Mouse (Mus musculus) CH12.LX (cell line): ENCODE measurements around the gene 1700010B08Rik. TPM values are rescaled to one million over a fixed set of nuclear protein-coding genes. Genes with fewer than 3 reads are reported as not detected.

Source experiments
- DNase-seq: peaks from one replicate; pipeline ENCODE4 v3.0.0-alpha.2; 2013; ENCODE audit errors: extremely low read depth
- H3K27ac ChIP-seq: 2 replicates; pipeline ENCODE4 v1.5.1; 2012; ENCODE audit warnings: low read depth, mild to moderate bottlenecking, control low read depth, moderate library complexity; ENCODE audit not compliant: insufficient read depth
- H3K27me3 ChIP-seq: replicated peaks from 2 replicates; pipeline ENCODE3; 2012; ENCODE audit warnings: inconsistent platforms
- H3K36me3 ChIP-seq, 2 experiments: replicated peaks in 1 of 2; 2 replicates each; pipeline versions ENCODE3 to v1.6.1; 2012; ENCODE audit warnings: inconsistent platforms in 1 of 2, low read length in 1 of 2, mild to moderate bottlenecking in 1 of 2, mixed read lengths in 1 of 2, moderate library complexity in 1 of 2; ENCODE audit not compliant: control insufficient read depth in 1 of 2, insufficient read depth in 1 of 2
- H3K4me1 ChIP-seq, 2 experiments: 2 replicates each; pipeline ENCODE4 v1.6.1; 2012; ENCODE audit warnings: inconsistent platforms in 1 of 2, moderate library complexity in 1 of 2; ENCODE audit not compliant: insufficient read depth in 2 of 2, control insufficient read depth in 1 of 2
- H3K4me2 ChIP-seq: 2 replicates; pipeline ENCODE4 v1.6.1; 2012; ENCODE audit warnings: low read depth, mild to moderate bottlenecking, control low read depth; ENCODE audit not compliant: poor library complexity, insufficient read depth, severe bottlenecking
- H3K4me3 ChIP-seq, 3 experiments: fragments of 150-350 bp in 1 of 3; sonication (generic) in 1 of 3; replicated peaks in 1 of 3; 2 replicates each; pipeline versions ENCODE3 to v1.5.1; 2011 to 2012; ENCODE audit warnings: low read depth in 2 of 3, low read length in 2 of 3, mild to moderate bottlenecking in 2 of 3, moderate library complexity in 2 of 3, control low read depth in 1 of 3, improper control_type of control experiment in 1 of 3, inconsistent platforms in 1 of 3, mixed read lengths in 1 of 3; ENCODE audit not compliant: poor library complexity in 1 of 3
- H3K79me2 ChIP-seq: replicated peaks from 2 replicates; pipeline ENCODE4 v1.6.1; 2012; ENCODE audit warnings: mild to moderate bottlenecking, moderate library complexity; ENCODE audit not compliant: control insufficient read depth, poor library complexity, insufficient read depth, severe bottlenecking; ENCODE audit errors: extremely low read depth
- H3K9ac ChIP-seq: 2 replicates; pipeline ENCODE4 v1.6.1; 2012; ENCODE audit warnings: low read depth, mild to moderate bottlenecking, control low read depth, moderate library complexity; ENCODE audit not compliant: insufficient read depth
- H3K9me3 ChIP-seq: replicated peaks from 2 replicates; pipeline ENCODE3; 2012; ENCODE audit warnings: low read length, inconsistent platforms, mixed read lengths
- CHD1 ChIP-seq: IDR thresholded peaks from 2 replicates; pipeline ENCODE4 v1.6.1; 2012; ENCODE audit warnings: low read depth, low read length, improper control_type of control experiment, inconsistent platforms
- CHD2 ChIP-seq: IDR thresholded peaks from 2 replicates; pipeline ENCODE4 v1.6.1; 2011; ENCODE audit warnings: low read length, improper control_type of control experiment
- ELF1 ChIP-seq: IDR thresholded peaks from 2 replicates; pipeline ENCODE4 v1.6.1; 2014; ENCODE audit warnings: low read depth, mild to moderate bottlenecking, inconsistent platforms, low read length, improper control_type of control experiment
- HCFC1 ChIP-seq: IDR thresholded peaks from 2 replicates; pipeline ENCODE4 v1.6.1; 2012; ENCODE audit warnings: low read depth, mild to moderate bottlenecking, inconsistent platforms, low read length, improper control_type of control experiment
- JUN ChIP-seq: IDR thresholded peaks from 2 replicates; pipeline ENCODE4 v1.6.1; 2011; ENCODE audit warnings: low read depth, mild to moderate bottlenecking, low read length, improper control_type of control experiment, moderate library complexity; ENCODE audit not compliant: insufficient read depth
- JUND ChIP-seq: conservative IDR thresholded peaks from 2 replicates; pipeline ENCODE4 v1.6.1; 2011; ENCODE audit warnings: low read depth, low read length, improper control_type of control experiment
- KAT2A ChIP-seq: IDR thresholded peaks from 2 replicates; pipeline ENCODE4 v1.6.1; 2012; ENCODE audit warnings: low read length, improper control_type of control experiment, inconsistent platforms; ENCODE audit not compliant: insufficient replicate concordance
- MEF2A ChIP-seq: IDR thresholded peaks from 2 replicates; pipeline ENCODE4 v1.6.1; 2014; ENCODE audit warnings: low read depth, mild to moderate bottlenecking, inconsistent platforms, low read length, improper control_type of control experiment, borderline replicate concordance
- MXI1 ChIP-seq: IDR thresholded peaks from 2 replicates; pipeline ENCODE4 v1.6.1; 2011; ENCODE audit warnings: mild to moderate bottlenecking, low read depth, low read length, improper control_type of control experiment
- MYC ChIP-seq: IDR thresholded peaks from 2 replicates; pipeline ENCODE4 v1.6.1; 2011; ENCODE audit warnings: low read depth, mild to moderate bottlenecking, improper control_type of control experiment, low read length
- NELFE ChIP-seq: IDR thresholded peaks from 2 replicates; pipeline ENCODE4 v1.6.1; 2011; ENCODE audit warnings: low read depth, low read length, improper control_type of control experiment
- NRF1 ChIP-seq: IDR thresholded peaks from 2 replicates; pipeline ENCODE4 v1.6.1; 2014; ENCODE audit warnings: low read depth, mild to moderate bottlenecking, inconsistent platforms, low read length, improper control_type of control experiment, moderate library complexity
- PAX5 ChIP-seq: IDR thresholded peaks from 2 replicates; pipeline ENCODE4 v1.6.1; 2012; ENCODE audit warnings: low read length, inconsistent platforms, mixed read lengths
- POLR2A ChIP-seq: IDR thresholded peaks from 2 replicates; pipeline ENCODE4 v1.6.1; 2011; ENCODE audit warnings: low read depth, mild to moderate bottlenecking, improper control_type of control experiment, low read length
- RAD21 ChIP-seq: IDR thresholded peaks from 2 replicates; pipeline ENCODE4 v1.6.1; 2011; ENCODE audit warnings: low read depth, mild to moderate bottlenecking, low read length, improper control_type of control experiment, moderate library complexity
- RCOR1 ChIP-seq: conservative IDR thresholded peaks from 2 replicates; pipeline ENCODE4 v1.6.1; 2012; ENCODE audit warnings: low read depth, mild to moderate bottlenecking, inconsistent platforms, low read length, improper control_type of control experiment
- SIN3A ChIP-seq: IDR thresholded peaks from 2 replicates; pipeline ENCODE4 v1.6.1; 2012; ENCODE audit warnings: low read length, improper control_type of control experiment, inconsistent platforms
- TCF12 ChIP-seq: IDR thresholded peaks from 2 replicates; pipeline ENCODE4 v1.6.1; 2014; ENCODE audit warnings: low read depth, mild to moderate bottlenecking, inconsistent platforms, low read length, improper control_type of control experiment
- USF1 ChIP-seq: IDR thresholded peaks from 2 replicates; pipeline ENCODE4 v1.6.1; 2014; ENCODE audit warnings: low read depth, mild to moderate bottlenecking, inconsistent platforms, low read length, improper control_type of control experiment
- USF2 ChIP-seq: conservative IDR thresholded peaks from 2 replicates; pipeline ENCODE4 v1.6.1; 2011; ENCODE audit warnings: low read depth, low read length, improper control_type of control experiment
- ZNF384 ChIP-seq: IDR thresholded peaks from 2 replicates; pipeline ENCODE4 v1.6.1; 2012; ENCODE audit warnings: low read depth, low read length, improper control_type of control experiment, inconsistent platforms
- dilution Hi-C: fragments of 300-500 bp; cut with MboI; formaldehyde crosslinking; loops from 2 replicates; pipeline ENCODE4 v1.14.3; 2020; ENCODE audit warnings: low sequenced_read_pairs; ENCODE audit not compliant: extremely low pct_unique_long_range_greater_than_20kb, extremely low pct_ligation_motif_present
- in situ Hi-C: fragments of 300-500 bp; cut with MboI; formaldehyde crosslinking; loops from 3 replicates; pipeline ENCODE4 v1.14.3; 2019; ENCODE audit warnings: low sequenced_read_pairs, low pct_ligation_motif_present, low pct_unique_long_range_greater_than_20kb, mixed read lengths
- polyA plus RNA-seq: library from polyadenylated mRNA; unstranded; fragments of >175 nt; gene quantifications from 2 replicates; pipeline ENCODE4 v1.2.1, GENCODE M21; 2012; ENCODE audit warnings: low read depth; ENCODE audit not compliant: insufficient read length
- total RNA-seq, 2 experiments: library from RNA; depleted of rRNA; stranded (reverse); fragments of 300-350 nt in 1 of 2; fragments of >200 nt in 1 of 2; gene quantifications; 2 replicates each; pipeline ENCODE4 v1.2.3; 2012 to 2014

Gene 1700010B08Rik
- total and polyA plus RNA-seq, 3 experiments = not detected

- TF ChIP-seq RCOR1 = no peak
- TF ChIP-seq SIN3A = no peak
- no peak for TF ChIP-seq MXI1
Measured at GRCm38 (mm10) chr2:173730444-173730966, 11.3 kb downstream of the 1700010B08Rik start (continued).

DNA sequence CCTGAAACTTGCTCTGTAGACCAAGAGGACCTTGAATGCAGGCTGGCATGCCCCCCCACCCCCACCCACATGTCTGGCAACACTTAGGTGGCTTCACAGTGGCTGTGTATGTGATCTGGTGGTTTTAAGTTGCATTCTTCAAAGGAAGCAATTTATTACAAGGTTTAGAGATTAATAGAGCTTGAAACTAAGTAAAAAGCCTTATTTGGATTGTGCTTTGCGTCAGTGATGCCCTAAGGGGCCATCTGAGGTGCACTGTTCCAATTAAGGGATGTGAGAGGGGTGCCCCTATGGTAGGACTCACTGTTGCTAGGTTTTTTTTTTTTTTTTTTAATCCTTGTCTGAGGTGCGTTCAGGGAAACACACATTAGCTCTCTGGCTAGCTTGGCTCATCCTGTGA is 15.2 kb downstream of the 1700010B08Rik start:
- peaks cover 10% of the 10 kb centered on the region for H3K27me3 ChIP-seq
- dilution Hi-C loops = no loop called here
- H3K79me2 ChIP-seq = peaks cover 15% of the 10 kb centered on the region
- no peak overlapping the region for H3K4me3 ChIP-seq
- H3K36me3 ChIP-seq = peaks cover 4 to 9% of the 10 kb centered on the region in 2 experiments
- no peaks in the 10 kb centered on the region for H3K9me3 ChIP-seq
- H3K9ac ChIP-seq = no peak overlapping the region
- H3K4me1 ChIP-seq = peaks cover 12 to 14% of the 10 kb centered on the region in 2 experiments
- TF ChIP-seq PAX5 = no peak
- TF ChIP-seq CHD2 = no peak
- no peak for TF ChIP-seq RAD21
- TF ChIP-seq RCOR1 = no peak
- no peak for TF ChIP-seq MEF2A
- no peak for TF ChIP-seq USF2
- TF ChIP-seq HCFC1 = no peak
- no peak overlapping the region for H3K27ac ChIP-seq
- in situ Hi-C loops = no loop called here
- DNase-seq = no peak
- no peak overlapping the region for H3K4me2 ChIP-seq

DNA sequence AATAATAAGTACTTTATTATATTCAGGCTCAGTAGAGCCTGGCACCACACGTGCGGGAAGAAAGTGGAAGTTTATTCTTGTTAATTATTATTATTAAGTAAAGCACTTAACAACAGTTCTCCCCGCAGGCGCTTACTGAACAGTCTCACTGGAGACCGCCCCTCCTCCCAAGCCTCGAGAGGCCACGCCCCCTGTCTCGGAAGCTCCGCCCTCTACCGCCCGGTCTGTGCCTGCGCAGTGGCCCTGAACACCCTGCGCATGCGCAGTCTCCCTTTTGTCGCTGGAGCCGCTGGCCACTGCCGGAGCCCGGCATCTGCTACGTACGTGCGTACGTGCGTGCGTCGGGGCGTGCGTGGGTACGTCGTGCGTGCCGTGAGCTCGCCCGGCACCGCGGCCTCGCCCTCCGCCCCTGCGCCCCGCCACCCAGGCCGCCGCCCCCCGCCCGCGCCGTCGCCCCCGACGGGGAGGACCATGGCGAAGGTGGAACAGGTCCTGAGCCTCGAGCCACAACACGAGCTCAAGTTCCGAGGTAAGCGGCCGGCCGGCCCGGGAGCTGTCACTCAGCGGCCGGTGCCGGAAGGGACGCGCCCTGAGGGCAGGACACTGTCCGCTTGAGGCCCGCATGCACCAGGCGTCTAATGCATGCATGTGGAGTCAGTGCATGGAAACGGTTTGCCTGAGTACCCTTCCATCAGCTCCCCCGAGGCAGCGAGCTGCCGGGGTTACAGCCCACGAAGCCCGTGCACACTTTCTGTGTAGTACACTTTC is 18.2 kb downstream of the 1700010B08Rik start, which contains the start of gene Vapb:
Gene Vapb, plus strand, starts transcription at position 290 of the 768 bp plus-strand sequence.
- Histone ChIP-seq H3K4me3 (peak within 1 kb of the TSS; percentile 83 to 96 (median 87)), H3K4me2 (peak within 1 kb of the TSS; percentile 70), H3K4me1 (peaks cover 15 to 25% of the 10 kb centered on the region in 2 experiments)
- dilution Hi-C loops = no loop called here
- TF ChIP-seq SIN3A (peak; percentile 62; the same call in 1 of the 2 replicates), CHD1 (no peak), TCF12 (0 out of 2 replicates have a peak, but pooled peaks have one; percentile 10), ELF1 (peak; percentile 81), ZNF384 (no peak), JUN (no peak), MYC (0 out of 2 replicates have a peak, but pooled peaks have one; percentile 49), POLR2A (peak; percentile 55), KAT2A (0 out of 2 replicates have a peak, but pooled peaks have one; percentile 36), NELFE (peak; percentile 61; the same call in 1 of the 2 replicates), USF1 (no peak), NRF1 (peak; percentile 96), HCFC1 (peak; percentile 78), JUND (no peak), CHD2 (peak; percentile 55; the same call in 1 of the 2 replicates)
- TF ChIP-seq, all 38 proteins: peak for 10
- in situ Hi-C loops = no loop called here
- H3K27me3 ChIP-seq = peaks cover 3% of the 10 kb centered on the region
- H3K9ac ChIP-seq = peak within 1 kb of the TSS; percentile 85
- H3K27ac ChIP-seq = no peak within 1 kb of the TSS
- peaks cover 4 to 35% of the 10 kb centered on the region in 2 experiments for H3K36me3 ChIP-seq
- peak; percentile 98 for DNase-seq
- peaks cover 42% of the 10 kb centered on the region for H3K79me2 ChIP-seq
- H3K9me3 ChIP-seq = no peaks in the 10 kb centered on the region
